Mouse (Mus musculus): ENCODE data around the gene Helt.
A peak's percentile ranks its signal among the peaks of the same experiment; 100 is the strongest.

Helt gene

DNA sequence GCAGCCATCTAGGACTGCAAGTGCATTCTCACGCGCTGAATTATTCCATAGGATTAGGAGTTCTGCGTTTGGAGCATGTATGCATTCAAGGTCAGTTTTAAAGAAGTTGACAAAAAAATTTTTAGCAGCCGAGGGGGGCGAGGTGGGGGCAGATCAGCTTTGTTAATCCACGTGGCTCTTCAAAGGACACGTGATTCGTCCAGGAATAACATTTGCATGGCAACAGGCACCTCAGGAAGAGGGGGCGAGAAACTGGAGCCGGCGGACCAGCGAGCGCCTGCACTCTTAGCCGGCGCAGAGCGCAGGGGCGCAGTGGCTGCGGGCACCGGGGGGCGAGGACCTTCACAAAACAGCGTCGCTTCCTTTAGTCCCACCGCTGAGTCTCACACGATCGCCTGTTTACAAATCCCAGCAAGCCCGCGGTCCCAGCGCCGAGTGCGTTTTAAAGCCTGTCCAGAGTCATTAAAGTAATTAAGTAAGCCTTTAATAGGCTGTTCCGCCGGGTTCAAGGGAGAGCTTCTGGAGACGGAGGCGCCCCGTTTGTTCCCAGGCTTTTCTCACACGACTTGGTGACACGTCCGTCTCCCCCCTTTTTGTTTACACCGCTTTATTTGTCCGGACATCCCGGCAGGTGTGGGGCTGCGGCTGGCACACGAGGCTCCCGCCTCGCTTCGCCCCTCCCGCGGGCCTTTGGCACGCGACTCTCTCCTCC is at the start of gene Helt:
Helt (minus strand) TSS at position 491 of the 712 bp plus-strand sequence.
- no peak for DNase-seq (ENCODE audit: low spot score in 2 of 2)

DNA sequence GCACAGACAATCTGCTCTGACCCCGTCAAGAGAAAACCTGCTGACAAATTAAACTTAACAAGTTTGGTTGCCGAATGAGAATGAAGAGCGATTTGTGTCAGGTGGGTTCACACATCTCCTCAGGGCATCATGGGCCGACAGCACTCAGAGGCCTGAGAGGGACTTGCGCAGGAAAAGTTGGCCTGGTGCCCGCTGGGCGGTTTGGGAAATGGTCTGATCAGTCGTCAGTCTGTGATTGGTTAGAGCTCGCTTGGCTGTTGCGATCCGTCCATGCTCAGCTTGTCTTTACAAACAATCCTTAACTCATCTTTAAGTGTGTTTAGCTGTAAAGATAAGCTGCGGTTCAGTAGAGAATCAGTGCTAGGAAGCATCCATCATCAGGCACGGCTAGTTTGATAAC is 47.8 kb upstream of the Helt start:
- DNase-seq (ENCODE audit: low spot score in 2 of 2), result no peak

DNA sequence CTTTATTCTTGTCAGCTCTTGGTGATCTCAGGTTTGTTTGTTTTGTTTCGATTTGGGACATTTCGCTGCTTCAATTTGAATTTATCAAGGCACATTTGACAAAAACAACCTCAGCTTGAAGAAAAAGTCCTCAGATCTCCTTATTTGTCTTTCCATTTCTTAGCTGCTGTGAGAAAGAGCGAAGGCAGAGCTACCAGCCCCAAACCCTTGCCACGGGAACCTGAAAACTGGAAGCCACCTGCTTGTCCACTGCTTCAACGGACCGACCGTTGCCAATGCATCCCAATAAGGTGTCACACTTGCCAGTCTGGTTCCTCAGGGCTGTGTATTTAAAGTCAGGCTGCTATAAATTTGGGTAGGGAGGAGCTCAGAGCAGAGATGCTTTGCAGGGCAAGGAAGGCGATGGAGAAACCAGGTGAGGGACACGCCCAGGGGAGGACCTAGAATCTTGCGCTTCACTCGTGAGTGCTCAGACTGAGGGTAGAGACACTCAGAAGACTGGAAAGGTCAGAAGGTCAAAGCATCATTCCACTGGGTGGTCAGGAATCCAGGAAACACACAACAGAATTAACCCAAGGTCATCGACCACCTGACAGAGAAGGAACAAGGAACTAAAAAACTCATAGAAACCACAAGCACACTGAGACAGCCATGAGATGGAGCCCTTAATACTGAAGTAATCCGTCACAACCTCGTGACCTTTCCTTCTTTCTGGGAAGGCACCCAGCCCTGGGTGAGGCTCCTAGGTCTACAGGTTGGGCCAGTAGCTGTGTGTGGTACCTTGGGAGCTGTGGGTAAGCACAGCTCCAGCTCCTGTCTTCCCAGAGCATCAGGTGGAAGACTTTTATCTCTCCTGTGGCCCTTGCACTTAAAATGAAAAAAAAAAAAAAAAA is 46.2 kb upstream of the Helt start:
- DNase-seq (ENCODE audit: low spot score in 2 of 2), result no peak

DNA sequence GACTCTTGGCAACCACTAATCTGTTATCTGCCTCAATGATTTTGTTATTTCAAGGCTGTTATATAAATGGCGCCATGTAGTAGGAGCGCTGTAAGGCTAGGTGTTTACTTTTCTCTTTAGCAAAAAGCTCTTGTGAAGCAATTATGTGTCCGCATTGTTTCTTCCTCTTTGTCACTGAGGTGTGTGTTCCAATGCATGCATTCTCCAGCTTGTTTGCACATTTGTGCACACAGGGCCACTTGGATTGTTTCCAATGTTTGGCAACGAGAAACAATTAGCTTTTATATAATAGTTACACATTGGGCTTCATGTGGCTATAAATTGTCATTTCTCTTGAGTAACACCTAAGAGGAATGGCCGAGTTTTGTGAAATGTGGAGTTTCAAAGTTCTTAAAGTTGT is 44.8 kb upstream of the Helt start:
- no peak for DNase-seq (ENCODE audit: low spot score in 2 of 2)

DNA sequence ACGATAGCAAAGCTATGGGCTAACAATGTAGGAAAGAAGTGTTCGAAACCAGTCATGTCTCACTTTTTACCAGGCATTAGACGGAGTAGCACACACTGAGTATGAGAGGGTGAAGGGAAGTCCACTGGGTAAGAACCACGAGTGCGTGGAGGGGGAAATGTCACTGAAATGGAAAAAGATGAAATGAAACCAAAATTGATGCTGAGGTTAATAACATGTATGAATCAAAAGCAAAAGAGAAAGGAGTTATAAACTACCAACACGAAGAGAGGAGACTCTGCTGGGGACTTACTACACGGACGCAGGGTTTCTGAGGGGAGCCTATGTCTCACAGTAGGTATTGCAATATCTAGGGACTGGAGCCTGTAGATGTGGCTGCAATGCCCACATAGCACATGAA is 41.9 kb upstream of the Helt start:
- DNase-seq (ENCODE audit: low spot score in 2 of 2), result no peak

DNA sequence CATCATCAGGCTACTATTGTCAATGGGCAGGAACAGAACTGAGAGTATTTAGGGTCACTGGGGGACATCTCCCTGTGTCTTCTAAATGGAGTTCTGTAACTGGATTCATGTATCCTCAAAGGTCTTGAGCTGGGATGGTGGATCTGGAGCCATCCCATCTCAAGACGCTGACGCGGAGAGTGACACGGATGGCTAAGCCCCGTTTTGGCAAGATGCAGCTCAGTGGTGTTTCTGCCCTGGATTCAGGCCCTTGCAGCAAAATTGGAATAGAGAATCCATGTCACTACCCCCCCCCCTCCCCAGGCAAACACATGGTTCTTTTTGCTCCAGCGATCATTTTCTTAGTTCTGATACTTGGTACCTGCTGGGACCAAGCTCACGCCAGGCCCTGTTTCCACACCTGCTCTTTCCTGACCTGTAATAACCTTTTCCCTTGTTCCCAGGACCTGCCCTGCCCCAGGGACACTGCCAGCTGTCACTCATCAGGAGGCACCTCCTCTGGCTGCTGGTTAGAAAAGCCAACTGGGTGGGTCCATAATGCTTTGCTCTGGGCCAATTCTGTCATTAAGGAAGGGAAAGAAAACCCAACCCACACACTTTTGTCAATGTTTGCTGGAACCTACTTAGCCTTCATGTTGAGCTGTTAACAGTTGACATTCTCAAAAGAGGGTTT is 38.1 kb upstream of the Helt start:
- DNase-seq (ENCODE audit: low spot score in 2 of 2), result no peak

DNA sequence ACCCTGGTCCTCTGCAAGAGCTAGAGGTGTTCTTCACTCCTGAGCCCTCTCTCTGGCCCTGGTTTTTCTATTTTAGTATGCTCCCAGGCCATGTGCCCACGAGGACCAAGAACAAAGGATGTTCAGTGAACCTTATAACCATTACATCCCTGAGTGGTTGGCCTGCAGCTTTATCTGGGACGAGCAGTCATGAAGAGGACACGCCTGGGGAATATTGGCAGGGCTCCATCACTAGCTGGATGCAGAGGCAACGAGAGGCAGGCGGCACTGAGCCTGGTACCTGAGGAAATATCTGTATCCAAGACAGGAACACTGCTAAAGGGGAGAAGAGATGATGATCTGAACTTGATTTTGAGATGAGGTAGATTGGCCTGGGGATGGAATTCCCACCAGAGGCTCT is 37.3 kb upstream of the Helt start:
- peak in 1 of 2 experiments; percentile 38 for DNase-seq (ENCODE audit: low spot score in 2 of 2)

DNA sequence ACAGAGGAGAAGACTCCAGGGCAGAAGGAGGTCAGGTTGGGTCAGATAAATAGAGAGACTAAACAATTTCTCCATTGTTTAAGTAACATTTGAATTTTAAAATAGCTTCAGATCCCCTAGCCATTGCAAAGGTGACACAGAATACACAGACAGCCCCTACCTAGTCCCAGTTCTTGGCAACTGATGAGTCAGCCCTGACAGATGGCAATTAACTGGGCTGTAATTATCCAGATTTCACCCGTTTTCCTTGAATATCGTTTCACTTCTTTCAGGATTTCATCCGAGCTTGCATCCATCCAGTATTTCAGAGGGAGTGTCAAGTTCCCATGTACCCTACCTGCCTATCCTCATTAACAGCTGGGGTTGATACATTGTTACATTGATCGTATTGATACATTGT is 34.9 kb upstream of the Helt start:
- DNase-seq (ENCODE audit: low spot score in 2 of 2), result no peak

DNA sequence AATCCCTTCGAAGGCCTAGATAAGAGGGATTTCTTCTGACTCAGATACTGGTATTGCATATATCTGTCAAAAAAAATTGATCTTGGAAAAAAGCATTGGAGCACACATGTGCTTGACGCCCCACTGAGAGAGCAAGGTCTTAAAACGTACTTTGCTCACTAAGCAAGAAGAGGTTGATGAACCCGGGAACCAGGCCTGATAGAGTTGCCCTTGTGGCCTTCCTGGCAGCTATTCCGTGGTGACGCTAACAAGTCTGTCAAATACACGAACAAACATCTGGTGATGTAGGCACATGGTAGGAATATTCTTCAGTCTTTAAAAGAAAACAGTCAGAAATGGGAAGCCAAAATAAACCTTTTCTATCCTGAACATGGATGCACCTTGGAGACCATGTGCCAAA is 32.8 kb upstream of the Helt start:
- no peak for DNase-seq (ENCODE audit: low spot score in 2 of 2)

DNA sequence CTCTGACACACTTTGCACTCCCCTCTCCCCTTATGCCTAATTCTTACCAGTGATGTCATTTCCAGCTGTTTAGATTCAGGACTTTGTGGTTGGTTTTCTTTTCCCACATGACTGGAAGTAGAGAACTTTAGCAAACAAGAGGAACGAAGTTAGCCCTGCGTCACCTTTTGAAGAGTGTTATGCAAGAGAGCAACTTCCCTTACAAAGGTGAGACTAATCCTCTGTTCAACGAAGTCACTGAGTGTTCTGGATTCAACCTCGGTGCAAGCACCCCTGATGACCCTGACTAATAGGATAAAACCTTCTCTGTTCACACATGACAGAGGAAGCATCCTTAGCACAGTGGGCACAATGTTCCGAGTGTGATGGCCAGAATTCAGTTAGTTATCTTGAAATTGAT is 32.2 kb upstream of the Helt start:
- no peak for DNase-seq (ENCODE audit: low spot score in 2 of 2)

DNA sequence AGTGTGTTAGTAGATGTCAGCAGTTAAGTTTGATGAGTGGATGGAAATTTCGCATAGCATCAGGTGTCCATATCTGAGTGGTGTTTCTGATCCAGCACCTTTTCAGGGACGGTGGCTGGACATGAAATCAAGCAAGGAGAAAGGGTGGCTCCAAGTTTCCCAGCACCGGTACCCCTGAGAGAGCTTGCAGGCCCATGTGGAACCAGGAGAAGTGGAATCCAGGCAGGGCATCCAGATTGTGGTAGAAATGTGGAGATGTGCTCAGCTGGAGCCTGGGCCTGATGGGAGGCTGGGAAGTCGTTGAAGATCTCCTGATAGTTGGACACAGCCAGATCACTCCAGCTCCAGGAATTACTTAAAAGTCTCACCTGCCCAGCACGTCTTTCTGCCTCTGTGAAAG is 30.2 kb upstream of the Helt start:
- DNase-seq (ENCODE audit: low spot score in 2 of 2), result no peak

DNA sequence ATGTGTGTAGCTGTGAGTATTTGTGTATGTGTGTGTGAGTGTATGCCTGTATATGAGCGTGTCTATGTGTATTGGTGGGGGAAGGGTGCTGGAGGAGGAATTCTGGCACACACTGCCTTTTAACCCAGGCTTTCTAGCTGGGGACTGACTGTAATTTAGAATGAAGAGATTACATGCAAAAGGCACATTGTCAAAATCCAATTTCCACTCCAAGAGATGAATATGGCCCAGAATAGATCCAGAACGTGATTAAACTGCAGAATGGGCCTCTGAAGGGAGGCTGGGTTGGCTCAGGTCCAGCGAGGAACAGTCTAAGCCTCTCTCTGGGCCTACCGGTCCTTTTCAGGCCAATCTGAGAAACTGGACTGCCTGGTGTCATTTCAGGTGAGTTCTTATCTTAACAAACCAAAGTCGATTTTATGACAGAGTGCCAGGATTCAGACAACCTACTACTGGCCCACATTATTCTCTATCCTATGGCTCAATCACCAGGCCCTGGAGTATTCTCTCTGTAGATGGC is 29.3 kb upstream of the Helt start:
- DNase-seq (ENCODE audit: low spot score in 2 of 2), result no peak

DNA sequence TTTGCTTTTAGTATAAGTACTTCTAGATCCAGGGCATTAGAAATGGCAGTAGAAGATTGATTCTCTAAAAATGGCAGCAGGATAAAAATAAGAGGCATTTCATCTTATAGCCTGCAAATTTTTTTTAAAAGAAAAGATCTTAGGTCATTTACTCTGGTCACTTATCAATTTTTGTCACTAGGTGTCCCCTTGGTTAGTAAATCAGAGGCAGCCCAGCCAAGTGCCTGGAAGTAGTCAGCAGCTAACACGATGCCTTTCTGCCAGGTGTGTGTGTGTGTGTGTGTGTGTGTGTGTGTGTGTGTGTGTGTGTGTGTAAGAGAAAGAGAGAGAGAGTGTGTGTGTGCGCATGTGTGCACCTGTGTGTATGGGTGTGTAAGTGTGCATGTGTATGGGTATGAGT is 28.4 kb upstream of the Helt start:
- no peak for DNase-seq (ENCODE audit: low spot score in 2 of 2)

DNA sequence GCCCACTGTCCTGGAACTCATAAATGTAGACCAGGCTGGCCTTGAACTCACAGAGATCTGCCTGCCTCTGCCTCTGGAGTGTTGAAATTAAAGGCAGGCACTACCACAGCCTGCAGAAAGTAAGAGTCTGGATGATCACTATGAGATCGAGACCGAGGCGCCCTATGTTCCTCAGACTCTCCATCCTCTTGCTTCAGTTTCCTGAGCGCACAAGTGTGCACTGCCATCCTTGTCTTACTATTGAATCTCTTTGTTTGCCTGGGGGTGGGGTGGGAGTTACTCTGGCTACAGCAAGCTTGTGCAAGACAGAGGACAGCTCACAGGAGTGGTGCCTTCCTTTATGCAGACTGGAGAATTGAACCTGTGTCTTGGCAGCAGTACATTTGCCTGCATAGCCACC is 27.9 kb upstream of the Helt start:
- no peak for DNase-seq (ENCODE audit: low spot score in 2 of 2)

DNA sequence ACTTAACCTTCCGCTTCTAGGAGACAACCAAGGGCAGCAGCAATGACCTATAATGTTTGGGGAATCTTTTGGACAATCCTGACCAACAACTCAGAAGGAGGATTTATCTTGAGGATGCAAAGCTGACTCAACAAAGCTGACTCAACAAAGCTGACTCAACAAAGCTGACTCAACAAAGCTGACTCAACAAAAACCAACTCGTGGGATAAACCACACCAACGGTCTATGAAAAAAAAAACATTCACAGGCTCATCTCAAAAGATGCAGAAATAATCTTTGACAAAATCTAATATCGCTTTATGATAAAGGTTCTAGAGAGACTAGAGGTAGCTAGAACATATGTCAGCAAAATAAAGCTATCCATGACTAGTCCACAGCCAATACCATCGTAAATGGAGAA is 24.3 kb upstream of the Helt start:
- DNase-seq (ENCODE audit: low spot score in 2 of 2), result no peak

DNA sequence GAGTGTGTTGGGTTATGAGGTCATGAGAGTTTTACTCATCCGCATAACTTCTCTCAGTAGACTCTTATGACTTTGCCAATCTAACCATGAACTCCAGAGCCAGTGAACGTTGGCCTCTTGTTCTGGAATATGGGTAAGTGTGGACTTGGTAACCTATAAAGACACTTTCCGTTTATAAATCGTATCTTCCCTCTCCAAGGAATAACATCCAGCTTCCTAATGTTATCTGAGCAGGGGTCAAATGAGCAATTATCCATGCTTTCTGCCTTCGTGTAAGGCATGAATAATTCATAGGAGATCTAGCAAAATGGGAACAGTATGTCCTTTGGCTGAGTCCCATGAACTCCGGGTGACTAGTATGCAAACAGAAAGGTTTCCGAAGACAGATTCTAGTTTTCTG is 22.7 kb upstream of the Helt start:
- no peak for DNase-seq (ENCODE audit: low spot score in 2 of 2)

DNA sequence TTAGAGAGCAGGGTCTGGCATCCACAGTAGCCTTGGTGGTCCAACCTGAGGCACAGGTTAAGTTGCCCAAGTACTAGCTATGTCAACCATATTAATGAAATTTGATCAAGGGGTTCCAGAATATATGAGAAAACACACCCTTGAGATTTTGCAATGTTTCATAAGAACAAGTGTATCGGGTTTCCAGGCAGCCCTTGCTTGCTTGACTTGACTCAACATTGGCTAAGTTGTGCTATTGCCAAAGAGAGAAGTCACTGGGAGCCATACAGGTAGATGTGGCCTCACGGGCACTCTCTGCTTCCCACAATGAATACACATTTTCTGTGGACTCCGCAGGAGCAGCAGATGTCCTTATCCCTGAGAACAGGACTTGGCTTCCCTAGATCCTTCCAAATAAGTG is 19.3 kb upstream of the Helt start:
- DNase-seq (ENCODE audit: low spot score in 2 of 2), result no peak

DNA sequence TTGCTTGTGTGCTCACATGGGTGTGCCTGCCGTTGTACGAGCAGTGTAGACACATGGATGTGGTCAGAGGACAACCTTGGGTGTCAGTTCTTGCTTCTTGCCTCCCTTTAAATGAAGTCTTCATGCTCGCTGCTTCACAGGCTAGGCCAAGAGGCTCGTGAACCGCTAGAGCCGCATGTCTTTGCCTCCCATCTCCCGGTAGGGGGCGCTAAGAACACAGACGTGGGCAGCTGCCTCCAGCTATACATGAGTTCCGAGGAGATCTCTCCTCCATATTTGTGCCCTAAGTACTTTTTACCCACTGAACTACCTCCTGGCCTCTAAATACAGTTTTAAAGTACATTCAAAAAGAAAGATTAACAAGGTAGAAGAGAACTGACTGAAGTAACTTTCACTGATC is 16.7 kb upstream of the Helt start:
- DNase-seq (ENCODE audit: low spot score in 2 of 2), result peak; percentile 83 to 94

DNA sequence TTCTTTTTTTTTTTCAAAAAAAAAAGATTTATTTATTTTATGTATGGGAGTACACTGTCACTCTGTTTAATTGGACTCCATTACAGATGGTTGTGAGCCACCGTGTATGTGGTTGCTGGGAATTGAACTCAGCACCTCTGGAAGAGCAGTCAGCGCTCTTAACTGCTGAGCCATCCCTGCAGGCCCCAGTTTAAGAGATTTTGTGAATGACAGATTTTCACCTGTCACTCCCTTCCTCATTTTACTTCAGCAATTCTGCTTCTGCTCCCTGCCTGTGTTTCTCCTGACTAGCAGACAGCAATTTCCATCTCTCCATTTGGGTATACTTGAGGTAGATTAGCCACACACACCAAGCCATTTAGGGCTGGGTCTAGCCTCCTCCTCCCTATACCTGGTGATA is 13.7 kb upstream of the Helt start:
- DNase-seq (ENCODE audit: low spot score in 2 of 2), result no peak

DNA sequence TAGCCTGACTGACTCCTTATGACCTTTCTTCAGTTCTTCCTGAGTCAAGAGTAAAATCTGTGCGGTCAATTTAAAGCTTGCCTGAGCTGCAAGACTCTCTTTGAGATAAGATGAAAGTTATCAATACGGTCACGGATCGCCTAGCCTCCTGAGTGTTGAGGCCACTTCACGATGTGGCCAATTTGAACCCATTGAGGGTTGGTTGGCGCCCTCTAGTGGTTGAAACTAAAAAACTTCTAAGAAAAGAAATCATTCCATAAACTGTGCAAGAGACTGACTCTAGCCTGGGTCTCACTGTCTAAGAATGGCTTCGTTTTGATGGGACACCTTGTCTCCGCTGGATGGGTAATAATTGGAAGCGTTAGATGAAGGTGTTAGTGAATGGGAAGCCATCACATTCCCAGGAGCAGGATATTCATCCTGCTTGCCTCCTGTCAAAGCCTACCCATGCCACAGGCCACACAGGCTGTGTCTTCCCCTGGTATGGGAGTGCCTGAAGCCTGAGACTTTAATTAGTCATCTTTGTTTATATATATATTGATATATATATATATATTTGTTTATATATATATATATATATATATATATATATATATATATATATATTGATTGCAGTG is 11.4 kb upstream of the Helt start:
- DNase-seq (ENCODE audit: low spot score in 2 of 2), result peak in 1 of 2 experiments; percentile 69

DNA sequence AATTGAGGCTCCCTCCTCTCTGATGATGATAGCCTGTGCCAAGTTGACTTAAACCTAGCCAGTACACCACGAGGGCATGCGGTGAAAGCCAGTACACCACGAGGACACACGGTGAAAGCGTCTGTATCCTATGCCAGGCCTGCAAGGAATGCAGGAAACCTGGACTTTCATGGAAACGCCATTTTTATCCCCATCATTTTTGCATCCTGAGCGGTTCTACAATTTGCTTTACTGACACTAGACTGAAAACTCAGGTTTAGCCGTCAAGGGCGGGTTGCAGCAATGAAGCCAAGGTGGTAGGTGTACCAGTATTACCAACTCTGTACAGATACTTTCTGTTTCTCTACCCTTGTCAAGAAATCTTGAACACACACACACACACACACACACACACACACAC is 7.7 kb upstream of the Helt start:
- DNase-seq (ENCODE audit: low spot score in 2 of 2), result no peak

DNA sequence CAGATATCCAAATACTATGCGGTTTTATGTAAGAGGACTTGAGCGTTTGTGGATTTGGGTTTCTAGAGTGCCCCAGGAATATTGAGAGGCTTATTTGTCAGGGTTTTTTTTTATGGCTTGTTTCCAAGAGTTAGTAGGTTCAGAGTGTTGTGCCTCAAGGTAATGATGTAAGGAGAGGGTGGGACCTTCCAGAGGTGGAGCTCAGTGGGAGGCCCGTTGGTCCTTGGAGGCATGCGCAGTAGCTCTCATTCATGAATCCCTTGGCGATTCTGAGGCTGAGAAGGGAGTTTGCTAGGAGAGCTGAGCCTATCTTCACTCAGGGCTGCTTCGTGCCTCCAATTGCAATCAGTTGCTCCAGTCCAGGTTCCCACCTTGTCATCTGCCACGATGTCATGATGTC is 4.4 kb upstream of the Helt start:
- DNase-seq (ENCODE audit: low spot score in 2 of 2), result no peak
